9 mouse cellular contexts compared by ENCODE assay signal in genomic region chr11:100395861-100396631, GRCm38 (mm10). TPM values are rescaled to one million over a fixed set of nuclear protein-coding genes. Genes with fewer than 3 reads are reported as not detected.
DNase-seq lines count a peak whose midpoint lies in the region; ATAC-seq lines count a peak whose summit lies in the region.
"Had no signal": no experiment of that assay in that cellular context is flagged by ENCODE, and none has a peak within 500 bp of the region (broad histone marks: within the 10 kb centered on the region; RNA-seq: fewer than 3 reads in every experiment).

No protein-coding gene starts in this region.

- peak; percentile 53 for DNase-seq in thymus, postnatal 14 days
- DNase-seq in thymus, postnatal 25 days: no peak
- peak; percentile 48 for DNase-seq in embryonic facial prominence, embryonic 10.5 days (ENCODE audit: low spot score)
- peak; percentile 35 for DNase-seq in heart, postnatal 25 days (ENCODE audit: low spot score)
- no peak for DNase-seq in limb, embryonic 10.5 days (ENCODE audit: low spot score)
- no peak for DNase-seq in adipocyte (ENCODE audit: low spot score)
- no peak for DNase-seq in ovary, postnatal 14 days (ENCODE audit: low spot score)

- H3K9me3 ChIP-seq in embryonic facial prominence, embryonic 10.5 days: no peaks in the 10 kb centered on the region
- no peaks in the 10 kb centered on the region for H3K9me3 ChIP-seq in limb, embryonic 10.5 days (replicated peaks)
- H3K9me3 ChIP-seq in midbrain, embryonic 12.5 days: no peaks in the 10 kb centered on the region

- H3K9ac ChIP-seq in midbrain, embryonic 12.5 days (replicated peaks): no peak overlapping the region; the same call in 1 of the 2 replicates

- H3K36me3 ChIP-seq in embryonic facial prominence, embryonic 10.5 days (replicated peaks): 0 out of 2 replicates have a peak, but pooled peaks cover 4% of the 10 kb centered on the region
- H3K36me3 ChIP-seq in limb, embryonic 10.5 days: no peaks in the 10 kb centered on the region
- no peaks in the 10 kb centered on the region for H3K36me3 ChIP-seq in midbrain, embryonic 12.5 days

- H3K27me3 ChIP-seq in embryonic facial prominence, embryonic 10.5 days (replicated peaks; ENCODE audit: low read depth, poor library complexity, severe bottlenecking): peaks cover 29% of the 10 kb centered on the region
- peaks cover 26% of the 10 kb centered on the region for H3K27me3 ChIP-seq in limb, embryonic 10.5 days (ENCODE audit: low read depth, poor library complexity, severe bottlenecking)
- peaks cover 41% of the 10 kb centered on the region for H3K27me3 ChIP-seq in midbrain, embryonic 12.5 days

- peaks cover 49% of the 10 kb centered on the region for H3K4me1 ChIP-seq in embryonic facial prominence, embryonic 10.5 days
- peaks cover 42% of the 10 kb centered on the region for H3K4me1 ChIP-seq in limb, embryonic 10.5 days
- peaks cover 25% of the 10 kb centered on the region for H3K4me1 ChIP-seq in midbrain, embryonic 12.5 days

- intact Hi-C loops in heart, postnatal 25 days (cut with DNase I): no loop called here

- H3K27ac ChIP-seq in embryonic facial prominence, embryonic 10.5 days (replicated peaks): peak overlapping the region; percentile 86; the same call in 1 of the 2 replicates
- peak overlapping the region; percentile 44; the same call in 1 of the 2 replicates for H3K27ac ChIP-seq in limb, embryonic 10.5 days
- no peak overlapping the region; the same call in 1 of the 2 replicates for H3K27ac ChIP-seq in midbrain, embryonic 12.5 days (replicated peaks)

- no peak for ATAC-seq in midbrain, embryonic 12.5 days (ENCODE audit: low FRiP score, low read depth)

- peak overlapping the region; percentile 59 for H3K4me2 ChIP-seq in midbrain, embryonic 12.5 days (replicated peaks)

- 30% methylated on average over 17 of the region's 17 CpGs for WGBS in embryonic facial prominence, embryonic 10.5 days
- 35% methylated on average over 17 of the region's 17 CpGs for WGBS in limb, embryonic 10.5 days
- 30% methylated on average over 16 of the region's 17 CpGs for WGBS in midbrain, embryonic 12.5 days

- peak overlapping the region; percentile 69 for H3K4me3 ChIP-seq in embryonic facial prominence, embryonic 10.5 days
- H3K4me3 ChIP-seq in limb, embryonic 10.5 days: peak overlapping the region; percentile 70
- peak overlapping the region; percentile 64 for H3K4me3 ChIP-seq in midbrain, embryonic 12.5 days

RNA-seq across cellular contexts. Expression of gene Jup, which starts 1.5 kb away (rescaled TPM):
- 45.8 and 52.6 TPM in 2 replicates for polyA plus RNA-seq in embryonic facial prominence, embryonic 10.5 days (2016; fragmentation: Nextera tagmentation; extraction: Ambion mirVana)
- 100 to 1,000 TPM; 239 to 247 TPM for total RNA-seq in heart, postnatal 25 days (2021)
- polyA plus RNA-seq in limb, embryonic 10.5 days (2016; fragmentation: Nextera tagmentation; extraction: Ambion mirVana): 35.6 and 41.8 TPM in 2 replicates
- polyA plus RNA-seq in midbrain, embryonic 12.5 days (2016; fragmentation: Nextera tagmentation; extraction: Ambion mirVana): 46.4 and 53.8 TPM in 2 replicates

RNA-seq across cellular contexts. Expression of gene P3h4, which starts 18.6 kb away (rescaled TPM):
- 34.1 and 34.9 TPM in 2 replicates for polyA plus RNA-seq in embryonic facial prominence, embryonic 10.5 days (2016; fragmentation: Nextera tagmentation; extraction: Ambion mirVana)
- 10 to 100 TPM; 15.4 to 15.8 TPM for total RNA-seq in heart, postnatal 25 days (2021)
- polyA plus RNA-seq in limb, embryonic 10.5 days (2016; fragmentation: Nextera tagmentation; extraction: Ambion mirVana): 33.9 and 45.3 TPM in 2 replicates
- polyA plus RNA-seq in midbrain, embryonic 12.5 days (2016; fragmentation: Nextera tagmentation; extraction: Ambion mirVana): 19.7 and 25.4 TPM in 2 replicates

RNA-seq across cellular contexts. Expression of gene Fkbp10, which starts 19.5 kb away (rescaled TPM):
- polyA plus RNA-seq in embryonic facial prominence, embryonic 10.5 days (2016; fragmentation: Nextera tagmentation; extraction: Ambion mirVana): 61.4 and 67.0 TPM in 2 replicates
- total RNA-seq in heart, postnatal 25 days (2021): 10 to 100 TPM; 12.2 to 14.4 TPM
- 67.6 and 89.5 TPM in 2 replicates for polyA plus RNA-seq in limb, embryonic 10.5 days (2016; fragmentation: Nextera tagmentation; extraction: Ambion mirVana)
- 44.5 and 48.0 TPM in 2 replicates for polyA plus RNA-seq in midbrain, embryonic 12.5 days (2016; fragmentation: Nextera tagmentation; extraction: Ambion mirVana)
- total RNA-seq: common myeloid progenitor, adult 5-6 weeks had no signal

RNA-seq across cellular contexts. Expression of gene Hap1, which starts 40.1 kb away (rescaled TPM):
- polyA plus RNA-seq in embryonic facial prominence, embryonic 10.5 days (2016; fragmentation: Nextera tagmentation; extraction: Ambion mirVana): 14.0 and 14.2 TPM in 2 replicates
- 1 to 10 TPM in 1 of 2 experiments, under 1 TPM in 1; 0.83 to 1.2 TPM for total RNA-seq in heart, postnatal 25 days (2021)
- 0.85 and 1.3 TPM in 2 replicates for polyA plus RNA-seq in limb, embryonic 10.5 days (2016; fragmentation: Nextera tagmentation; extraction: Ambion mirVana)
- 72.8 and 86.6 TPM in 2 replicates for polyA plus RNA-seq in midbrain, embryonic 12.5 days (2016; fragmentation: Nextera tagmentation; extraction: Ambion mirVana)
- total RNA-seq: common myeloid progenitor, adult 5-6 weeks had no signal

RNA-seq across cellular contexts. Expression of gene Nt5c3b, which starts 45.6 kb away (rescaled TPM):
- 150 and 156 TPM in 2 replicates for polyA plus RNA-seq in embryonic facial prominence, embryonic 10.5 days (2016; fragmentation: Nextera tagmentation; extraction: Ambion mirVana)
- 10 to 100 TPM; 30.2 to 33.3 TPM for total RNA-seq in heart, postnatal 25 days (2021)
- polyA plus RNA-seq in limb, embryonic 10.5 days (2016; fragmentation: Nextera tagmentation; extraction: Ambion mirVana): 149 and 173 TPM in 2 replicates
- polyA plus RNA-seq in midbrain, embryonic 12.5 days (2016; fragmentation: Nextera tagmentation; extraction: Ambion mirVana): 93.9 and 100.0 TPM in 2 replicates

Comparison
In these comparisons a context has a peak if more than half of its experiments do, and no peak if none do; other contexts are left out.
1. DNase-seq: peak in thymus, postnatal 14 days (single experiment), embryonic facial prominence, embryonic 10.5 days (single experiment) and heart, postnatal 25 days (single experiment); none in thymus, postnatal 25 days (single experiment), limb, embryonic 10.5 days (single experiment), adipocyte (single experiment) and ovary, postnatal 14 days (single experiment).
2. Peak in every context shown above with its lines, with median percentiles within 50 percentile points of each other: H3K4me3 ChIP-seq.